In genomic region chr8:83954749-83955105, GRCm38 (mm10) we compare ENCODE assay signal across 8 mouse cellular contexts. TPM values are rescaled to one million over a fixed set of nuclear protein-coding genes. Genes with fewer than 3 reads are reported as not detected.
A peak's percentile ranks its signal among the peaks of the same experiment; 100 is the strongest.
DNase-seq lines count a peak whose midpoint lies in the region; ATAC-seq and TF ChIP-seq lines count a peak whose summit lies in the region.

No protein-coding gene starts in this region.

- peak overlapping the region; percentile 16 for H3K27ac ChIP-seq in lung, embryonic 15.5 days
- H3K27ac ChIP-seq in forebrain, embryonic 11.5 days (ENCODE audit: low read depth, low read length) = no peak overlapping the region
- H3K27ac ChIP-seq in limb, embryonic 13.5 days = no peak overlapping the region
- no peak overlapping the region for H3K27ac ChIP-seq in olfactory bulb, adult 2 months (ENCODE audit: insufficient read depth, low read depth, low read length)

- H3K36me3 ChIP-seq in lung, embryonic 15.5 days = 0 out of 2 replicates have a peak, but pooled peaks cover 2% of the 10 kb centered on the region
- no peaks in the 10 kb centered on the region; the same call in 1 of the 2 replicates for H3K36me3 ChIP-seq in forebrain, embryonic 11.5 days (ENCODE audit: control insufficient read depth, insufficient read depth, low read length)
- H3K36me3 ChIP-seq in limb, embryonic 13.5 days = no peaks in the 10 kb centered on the region

- peaks cover 19% of the 10 kb centered on the region for H3K4me1 ChIP-seq in lung, embryonic 15.5 days
- peaks cover 6% of the 10 kb centered on the region; the same call in 1 of the 2 replicates for H3K4me1 ChIP-seq in forebrain, embryonic 11.5 days (replicated peaks; ENCODE audit: control insufficient read depth, insufficient read depth, low read length)
- H3K4me1 ChIP-seq in limb, embryonic 13.5 days = peaks cover 19% of the 10 kb centered on the region
- H3K4me1 ChIP-seq in olfactory bulb, adult 2 months (ENCODE audit: control insufficient read depth, insufficient read depth, low read length) = peaks cover 10% of the 10 kb centered on the region

- H3K9ac ChIP-seq in lung, embryonic 15.5 days = peak overlapping the region; percentile 53
- H3K9ac ChIP-seq in forebrain, embryonic 11.5 days (ENCODE audit: low read length) = peak overlapping the region; percentile 51
- peak overlapping the region; percentile 67 for H3K9ac ChIP-seq in limb, embryonic 13.5 days

- no peak; the same call in 1 of the 2 replicates for TF ChIP-seq POLR2A in olfactory bulb, adult 2 months (IDR thresholded peaks at IDR 0.05; ENCODE audit: insufficient read depth, low read depth, low read length)

- H3K9me3 ChIP-seq in lung, embryonic 15.5 days = no peaks in the 10 kb centered on the region
- H3K9me3 ChIP-seq in forebrain, embryonic 11.5 days (ENCODE audit: control insufficient read depth, low read length) = no peaks in the 10 kb centered on the region
- no peaks in the 10 kb centered on the region for H3K9me3 ChIP-seq in limb, embryonic 13.5 days

- peak overlapping the region; percentile 70 for H3K4me2 ChIP-seq in lung, embryonic 15.5 days
- peak overlapping the region; percentile 52 for H3K4me2 ChIP-seq in forebrain, embryonic 11.5 days (ENCODE audit: low read depth, low read length, severe bottlenecking)
- H3K4me2 ChIP-seq in limb, embryonic 13.5 days (replicated peaks) = peak overlapping the region; percentile 91

- ATAC-seq in lung, embryonic 15.5 days (ENCODE audit: borderline replicate concordance, extremely low read depth, low FRiP score, low TSS enrichment) = no peak
- ATAC-seq in forebrain, embryonic 11.5 days (replicated peaks; ENCODE audit: low FRiP score) = no peak
- ATAC-seq in limb, embryonic 13.5 days (ENCODE audit: low FRiP score, low read depth) = no peak; the same call in 1 of the 2 replicates

- no peak for DNase-seq in lung, adult 18-20 months
- no peak for DNase-seq in forebrain, embryonic 11.5 days (ENCODE audit: low spot score)
- DNase-seq in embryo, embryonic 9.5 days (ENCODE audit: extremely low spot score) = no peak
- DNase-seq in cerebellum, adult 8-10 months = no peak
- DNase-seq in right cerebral cortex, postnatal 36 days (ENCODE audit: low spot score in 2 of 2) = no peak

- H3K4me3 ChIP-seq in lung, embryonic 15.5 days = peak overlapping the region; percentile 79
- H3K4me3 ChIP-seq in forebrain, embryonic 11.5 days (ENCODE audit: low read depth, low read length) = peak overlapping the region; percentile 72
- H3K4me3 ChIP-seq in limb, embryonic 13.5 days = peak overlapping the region; percentile 62
- H3K4me3 ChIP-seq in olfactory bulb, adult 2 months (ENCODE audit: insufficient read depth, low read depth, low read length) = peak overlapping the region; percentile 39

- no peak for TF ChIP-seq CTCF in olfactory bulb, adult 2 months (IDR thresholded peaks at IDR 0.05; ENCODE audit: insufficient read depth, low read depth, low read length)

- H3K27me3 ChIP-seq in lung, embryonic 15.5 days = no peaks in the 10 kb centered on the region
- no peaks in the 10 kb centered on the region for H3K27me3 ChIP-seq in forebrain, embryonic 11.5 days (ENCODE audit: control insufficient read depth, insufficient read depth, low read length)
- H3K27me3 ChIP-seq in limb, embryonic 13.5 days = no peaks in the 10 kb centered on the region

- WGBS in lung, embryonic 15.5 days = 3% methylated on average over 14 of the region's 14 CpGs
- 1% methylated on average over 14 of the region's 14 CpGs for WGBS in forebrain, embryonic 11.5 days
- WGBS in limb, embryonic 13.5 days = 2% methylated on average over 14 of the region's 14 CpGs
- under 1% methylated on average over 14 of the region's 14 CpGs for WGBS in olfactory bulb, adult 2 months

RNA-seq across cellular contexts. Expression of gene Gm10644, which starts 0.3 kb away (rescaled TPM):
- polyA plus RNA-seq in lung, embryonic 15.5 days (2015; fragmentation: Nextera tagmentation; extraction: Ambion mirVana) = 0.74 and 0.86 TPM in 2 replicates
- 0.92 and 1.2 TPM in 2 replicates for polyA plus RNA-seq in forebrain, embryonic 11.5 days (2014; fragmentation: Nextera tagmentation; extraction: Ambion mirVana)
- polyA plus RNA-seq in limb, embryonic 13.5 days (2015; fragmentation: Nextera tagmentation; extraction: Ambion mirVana) = 0.40 and 0.43 TPM in 2 replicates
- polyA plus RNA-seq in olfactory bulb, adult 2 months (2012; ENCODE audit: insufficient read depth, insufficient read length, low replicate concordance, missing spikeins) = not detected in 2 replicates

RNA-seq across cellular contexts. Expression of gene Asf1b, which starts 0.6 kb away (rescaled TPM):
- polyA plus RNA-seq in lung, embryonic 15.5 days (2015; fragmentation: Nextera tagmentation; extraction: Ambion mirVana) = 82.2 and 83.5 TPM in 2 replicates
- 92.7 and 94.0 TPM in 2 replicates for polyA plus RNA-seq in forebrain, embryonic 11.5 days (2014; fragmentation: Nextera tagmentation; extraction: Ambion mirVana)
- polyA plus RNA-seq in limb, embryonic 13.5 days (2015; fragmentation: Nextera tagmentation; extraction: Ambion mirVana) = 51.4 and 52.9 TPM in 2 replicates
- not detected in 2 replicates for polyA plus RNA-seq in olfactory bulb, adult 2 months (2012; ENCODE audit: insufficient read depth, insufficient read length, low replicate concordance, missing spikeins)

RNA-seq across cellular contexts. Expression of gene Prkaca, which starts 18.1 kb away (rescaled TPM):
- 156 TPM in 2 replicates for polyA plus RNA-seq in lung, embryonic 15.5 days (2015; fragmentation: Nextera tagmentation; extraction: Ambion mirVana)
- 171 and 189 TPM in 2 replicates for polyA plus RNA-seq in forebrain, embryonic 11.5 days (2014; fragmentation: Nextera tagmentation; extraction: Ambion mirVana)
- 169 and 174 TPM in 2 replicates for polyA plus RNA-seq in limb, embryonic 13.5 days (2015; fragmentation: Nextera tagmentation; extraction: Ambion mirVana)
- polyA plus RNA-seq in olfactory bulb, adult 2 months (2012; ENCODE audit: insufficient read depth, insufficient read length, low replicate concordance, missing spikeins) = 203 TPM in 1 of 2 replicates, not detected in the other

RNA-seq across cellular contexts. Expression of gene Samd1, which starts 42.7 kb away (rescaled TPM):
- 11.3 and 12.1 TPM in 2 replicates for polyA plus RNA-seq in lung, embryonic 15.5 days (2015; fragmentation: Nextera tagmentation; extraction: Ambion mirVana)
- 12.3 and 16.8 TPM in 2 replicates for polyA plus RNA-seq in forebrain, embryonic 11.5 days (2014; fragmentation: Nextera tagmentation; extraction: Ambion mirVana)
- 12.3 and 12.4 TPM in 2 replicates for polyA plus RNA-seq in limb, embryonic 13.5 days (2015; fragmentation: Nextera tagmentation; extraction: Ambion mirVana)
- not detected in 2 replicates for polyA plus RNA-seq in olfactory bulb, adult 2 months (2012; ENCODE audit: insufficient read depth, insufficient read length, low replicate concordance, missing spikeins)

RNA-seq across cellular contexts. Expression of gene 1700067K01Rik, which starts 46.6 kb away (rescaled TPM):
- polyA plus RNA-seq in lung, embryonic 15.5 days (2015; fragmentation: Nextera tagmentation; extraction: Ambion mirVana) = 0.93 and 0.98 TPM in 2 replicates
- 0.87 and 0.90 TPM in 2 replicates for polyA plus RNA-seq in forebrain, embryonic 11.5 days (2014; fragmentation: Nextera tagmentation; extraction: Ambion mirVana)
- polyA plus RNA-seq in limb, embryonic 13.5 days (2015; fragmentation: Nextera tagmentation; extraction: Ambion mirVana) = 1.3 and 1.4 TPM in 2 replicates
- not detected in 2 replicates for polyA plus RNA-seq in olfactory bulb, adult 2 months (2012; ENCODE audit: insufficient read depth, insufficient read length, low replicate concordance, missing spikeins)

Comparison
In these comparisons a context has a peak if more than half of its experiments do, and no peak if none do; other contexts are left out.
1. RNA of gene Asf1b, which starts 0.6 kb away (polyA plus RNA-seq): 92.7 to 94.0 TPM in forebrain, embryonic 11.5 days, 82.2 to 83.5 TPM in lung, embryonic 15.5 days and 51.4 to 52.9 TPM in limb, embryonic 13.5 days; not detected in olfactory bulb, adult 2 months; every median in the first group is over 10 times any median in the second.
2. Peak in every context shown above with its lines, with median percentiles within 50 percentile points of each other: H3K4me2 ChIP-seq, H3K4me3 ChIP-seq and H3K9ac ChIP-seq.